Mouse (Mus musculus): Measurements from ENCODE around the gene Tmem120a. TPM values are rescaled to one million over a fixed set of nuclear protein-coding genes. Genes with fewer than 3 reads are reported as not detected.

The Tmem120a gene
- polyA plus RNA-seq, 1 experiment from 2014 or later: 59.4 TPM

GRCm38 (mm10) chr5:135720121-135720520 is 24.1 kb downstream of the Tmem120a start:
- no peak for ATAC-seq (ENCODE audit: insufficient read depth, low FRiP score, low TSS enrichment)
- peaks cover 9% of the 10 kb centered on the region for H3K36me3 ChIP-seq (ENCODE audit: control insufficient read depth, insufficient read depth, low read length)
- 92% methylated on average over 3 of the region's 3 CpGs for WGBS

GRCm38 (mm10) chr5:135719586-135720120 is 24.6 kb downstream of the Tmem120a start:
- WGBS: 89% methylated on average over 10 of the region's 10 CpGs
- no peak overlapping the region for H3K9ac ChIP-seq (ENCODE audit: low read length)
- no peak for DNase-seq (ENCODE audit: low spot score)
- H3K9me3 ChIP-seq (ENCODE audit: control insufficient read depth, low read length): no peaks in the 10 kb centered on the region
- ATAC-seq (ENCODE audit: insufficient read depth, low FRiP score, low TSS enrichment): no peak
- no peak overlapping the region for H3K4me2 ChIP-seq (ENCODE audit: low read depth)
- peaks cover 12% of the 10 kb centered on the region for H3K4me1 ChIP-seq (ENCODE audit: control insufficient read depth, insufficient read depth, low read length)
- H3K27me3 ChIP-seq (ENCODE audit: control insufficient read depth, insufficient read depth, low read length): no peaks in the 10 kb centered on the region
- no peak overlapping the region for H3K4me3 ChIP-seq (ENCODE audit: low read depth, low read length)
- peaks cover 9% of the 10 kb centered on the region for H3K36me3 ChIP-seq (ENCODE audit: control insufficient read depth, insufficient read depth, low read length)
- H3K27ac ChIP-seq (ENCODE audit: low read depth, low read length): no peak overlapping the region

More at GRCm38 (mm10) chr5:135720121-135720520, 24.1 kb downstream of the Tmem120a start:
- H3K4me3 ChIP-seq (ENCODE audit: low read depth, low read length): no peak overlapping the region
- H3K4me1 ChIP-seq (ENCODE audit: control insufficient read depth, insufficient read depth, low read length): peaks cover 16% of the 10 kb centered on the region
- H3K9me3 ChIP-seq (ENCODE audit: control insufficient read depth, low read length): no peaks in the 10 kb centered on the region
- DNase-seq (ENCODE audit: low spot score): no peak
- H3K9ac ChIP-seq (ENCODE audit: low read length): no peak overlapping the region
- H3K27ac ChIP-seq (ENCODE audit: low read depth, low read length): no peak overlapping the region
- no peaks in the 10 kb centered on the region for H3K27me3 ChIP-seq (ENCODE audit: control insufficient read depth, insufficient read depth, low read length)
- H3K4me2 ChIP-seq (ENCODE audit: low read depth): no peak overlapping the region

GRCm38 (mm10) chr5:135715624-135716023 is 28.6 kb downstream of the Tmem120a start:
- H3K9me3 ChIP-seq (ENCODE audit: control insufficient read depth, low read length): no peaks in the 10 kb centered on the region
- peaks cover 7% of the 10 kb centered on the region; the same call in 1 of the 2 replicates for H3K4me1 ChIP-seq (ENCODE audit: control insufficient read depth, insufficient read depth, low read length)
- no peak overlapping the region for H3K27ac ChIP-seq (ENCODE audit: low read depth, low read length)
- WGBS: 62% methylated on average over 10 of the region's 10 CpGs
- peaks cover 9% of the 10 kb centered on the region for H3K36me3 ChIP-seq (ENCODE audit: control insufficient read depth, insufficient read depth, low read length)
- no peak overlapping the region for H3K4me3 ChIP-seq (ENCODE audit: low read depth, low read length)
- DNase-seq (ENCODE audit: low spot score) (no peak), ATAC-seq (ENCODE audit: insufficient read depth, low FRiP score, low TSS enrichment) (no peak)
- H3K4me2 ChIP-seq (ENCODE audit: low read depth): no peak overlapping the region
- H3K27me3 ChIP-seq (ENCODE audit: control insufficient read depth, insufficient read depth, low read length): no peaks in the 10 kb centered on the region
- H3K9ac ChIP-seq (ENCODE audit: low read length): no peak overlapping the region

GRCm38 (mm10) chr5:135713441-135714218 is 30.6 kb downstream of the Tmem120a start:
- 75% methylated on average over 16 of the region's 16 CpGs for WGBS
- DNase-seq (ENCODE audit: low spot score): no peak
- no peak overlapping the region for H3K27ac ChIP-seq (ENCODE audit: low read depth, low read length)

GRCm38 (mm10) chr5:135712803-135713202 is 31.4 kb downstream of the Tmem120a start:
- 74% methylated on average over 4 of the region's 4 CpGs for WGBS
- no peak for ATAC-seq (ENCODE audit: insufficient read depth, low FRiP score, low TSS enrichment)
- Histone ChIP-seq H3K9ac (ENCODE audit: low read length) (no peak overlapping the region), H3K4me3 (ENCODE audit: low read depth, low read length) (no peak overlapping the region), H3K36me3 (ENCODE audit: control insufficient read depth, insufficient read depth, low read length) (peaks cover 2% of the 10 kb centered on the region), H3K9me3 (ENCODE audit: control insufficient read depth, low read length) (no peaks in the 10 kb centered on the region), H3K27ac (ENCODE audit: low read depth, low read length) (no peak overlapping the region), H3K4me2 (ENCODE audit: low read depth) (no peak overlapping the region), H3K4me1 (ENCODE audit: control insufficient read depth, insufficient read depth, low read length) (peaks cover 7% of the 10 kb centered on the region; the same call in 1 of the 2 replicates), H3K27me3 (ENCODE audit: control insufficient read depth, insufficient read depth, low read length) (no peaks in the 10 kb centered on the region)
- DNase-seq (ENCODE audit: low spot score): no peak

More at GRCm38 (mm10) chr5:135713441-135714218, 30.6 kb downstream of the Tmem120a start:
- H3K36me3 ChIP-seq (ENCODE audit: control insufficient read depth, insufficient read depth, low read length): peaks cover 5% of the 10 kb centered on the region
- no peak for ATAC-seq (ENCODE audit: insufficient read depth, low FRiP score, low TSS enrichment)
- no peaks in the 10 kb centered on the region for H3K9me3 ChIP-seq (ENCODE audit: control insufficient read depth, low read length)
- H3K27me3 ChIP-seq (ENCODE audit: control insufficient read depth, insufficient read depth, low read length): no peaks in the 10 kb centered on the region
- peaks cover 7% of the 10 kb centered on the region; the same call in 1 of the 2 replicates for H3K4me1 ChIP-seq (ENCODE audit: control insufficient read depth, insufficient read depth, low read length)
- H3K4me2 ChIP-seq (ENCODE audit: low read depth): no peak overlapping the region
- H3K9ac ChIP-seq (ENCODE audit: low read length): no peak overlapping the region
- no peak overlapping the region for H3K4me3 ChIP-seq (ENCODE audit: low read depth, low read length)

GRCm38 (mm10) chr5:135711582-135712355 is 32.5 kb downstream of the Tmem120a start:
- no peak overlapping the region for H3K9ac ChIP-seq (ENCODE audit: low read length)
- H3K27ac ChIP-seq (ENCODE audit: low read depth, low read length): no peak overlapping the region
- WGBS: 85% methylated on average over 13 of the region's 13 CpGs

GRCm38 (mm10) chr5:135710599-135711214 is 33.5 kb downstream of the Tmem120a start:
- DNase-seq (ENCODE audit: low spot score) (no peak), ATAC-seq (ENCODE audit: insufficient read depth, low FRiP score, low TSS enrichment) (no peak)
- Histone ChIP-seq H3K36me3 (ENCODE audit: control insufficient read depth, insufficient read depth, low read length) (peaks cover 2% of the 10 kb centered on the region), H3K27ac (ENCODE audit: low read depth, low read length) (no peak overlapping the region), H3K27me3 (ENCODE audit: control insufficient read depth, insufficient read depth, low read length) (no peaks in the 10 kb centered on the region), H3K4me1 (ENCODE audit: control insufficient read depth, insufficient read depth, low read length) (peaks cover 7% of the 10 kb centered on the region; the same call in 1 of the 2 replicates), H3K4me2 (ENCODE audit: low read depth) (no peak overlapping the region), H3K4me3 (ENCODE audit: low read depth, low read length) (no peak overlapping the region), H3K9ac (ENCODE audit: low read length) (no peak overlapping the region), H3K9me3 (ENCODE audit: control insufficient read depth, low read length) (no peaks in the 10 kb centered on the region)
- 87% methylated on average over 7 of the region's 7 CpGs for WGBS

More at GRCm38 (mm10) chr5:135711582-135712355, 32.5 kb downstream of the Tmem120a start:
- Histone ChIP-seq H3K9me3 (ENCODE audit: control insufficient read depth, low read length) (no peaks in the 10 kb centered on the region), H3K4me3 (ENCODE audit: low read depth, low read length) (no peak overlapping the region), H3K27me3 (ENCODE audit: control insufficient read depth, insufficient read depth, low read length) (no peaks in the 10 kb centered on the region), H3K4me2 (ENCODE audit: low read depth) (no peak overlapping the region), H3K36me3 (ENCODE audit: control insufficient read depth, insufficient read depth, low read length) (peaks cover 2% of the 10 kb centered on the region), H3K4me1 (ENCODE audit: control insufficient read depth, insufficient read depth, low read length) (peaks cover 7% of the 10 kb centered on the region; the same call in 1 of the 2 replicates)
- ATAC-seq (ENCODE audit: insufficient read depth, low FRiP score, low TSS enrichment) (no peak), DNase-seq (ENCODE audit: low spot score) (no peak)

GRCm38 (mm10) chr5:135709716-135710115 is 34.5 kb downstream of the Tmem120a start:
- WGBS: 98% methylated on average over 5 of the region's 5 CpGs
- no peak for ATAC-seq (ENCODE audit: insufficient read depth, low FRiP score, low TSS enrichment)
- no peak overlapping the region for H3K4me2 ChIP-seq (ENCODE audit: low read depth)
- H3K27ac ChIP-seq (ENCODE audit: low read depth, low read length): no peak overlapping the region
- H3K36me3 ChIP-seq (ENCODE audit: control insufficient read depth, insufficient read depth, low read length): no peaks in the 10 kb centered on the region; the same call in 1 of the 2 replicates
- H3K9ac ChIP-seq (ENCODE audit: low read length): no peak overlapping the region
- no peaks in the 10 kb centered on the region for H3K9me3 ChIP-seq (ENCODE audit: control insufficient read depth, low read length)
- peaks cover 7% of the 10 kb centered on the region; the same call in 1 of the 2 replicates for H3K4me1 ChIP-seq (ENCODE audit: control insufficient read depth, insufficient read depth, low read length)
- H3K27me3 ChIP-seq (ENCODE audit: control insufficient read depth, insufficient read depth, low read length): no peaks in the 10 kb centered on the region
- H3K4me3 ChIP-seq (ENCODE audit: low read depth, low read length): no peak overlapping the region
- no peak for DNase-seq (ENCODE audit: low spot score)
